Mouse (Mus musculus): ENCODE data around the gene Slc23a2. TPM values are rescaled to one million over a fixed set of nuclear protein-coding genes. Genes with fewer than 3 reads are reported as not detected.

The Slc23a2 gene
- polyA plus RNA-seq, 1 experiment from 2014 or later = 14.2 TPM

DNA sequence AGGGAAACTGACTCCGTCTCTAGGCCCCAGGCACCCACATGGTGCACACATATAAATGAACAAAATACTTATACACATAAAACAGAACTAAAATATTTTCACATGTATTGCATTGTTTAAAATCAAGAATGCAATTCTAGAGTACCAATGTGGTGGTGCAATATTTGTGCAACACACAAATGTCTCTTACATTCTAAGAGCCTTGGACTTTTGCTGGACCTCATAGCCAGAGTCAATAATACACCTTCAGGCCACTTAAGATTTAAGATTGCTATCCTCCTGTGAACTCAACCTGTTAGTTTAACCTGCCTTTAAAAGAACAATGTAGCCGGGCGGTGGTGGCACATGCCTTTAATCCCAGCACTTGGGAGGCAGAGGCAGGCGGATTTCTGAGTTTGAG, 98.2 kb downstream of the Slc23a2 start:
- Histone ChIP-seq H3K27ac (ENCODE audit: low read depth, low read length) (no peak overlapping the region), H3K9ac (ENCODE audit: low read length) (no peak overlapping the region), H3K27me3 (ENCODE audit: control insufficient read depth, insufficient read depth, low read length) (no peaks in the 10 kb centered on the region), H3K36me3 (ENCODE audit: control insufficient read depth, insufficient read depth, low read length) (no peaks in the 10 kb centered on the region), H3K4me2 (ENCODE audit: low read depth, low read length, severe bottlenecking) (no peak overlapping the region), H3K9me3 (ENCODE audit: control insufficient read depth, low read length) (no peaks in the 10 kb centered on the region), H3K4me1 (replicated peaks; ENCODE audit: control insufficient read depth, insufficient read depth, low read length) (no peaks in the 10 kb centered on the region), H3K4me3 (ENCODE audit: low read depth, low read length) (no peak overlapping the region)
- 90% methylated on average over 4 of the region's 4 CpGs for WGBS
- DNase-seq (ENCODE audit: low spot score) (no peak), ATAC-seq (replicated peaks; ENCODE audit: low FRiP score) (no peak)

DNA sequence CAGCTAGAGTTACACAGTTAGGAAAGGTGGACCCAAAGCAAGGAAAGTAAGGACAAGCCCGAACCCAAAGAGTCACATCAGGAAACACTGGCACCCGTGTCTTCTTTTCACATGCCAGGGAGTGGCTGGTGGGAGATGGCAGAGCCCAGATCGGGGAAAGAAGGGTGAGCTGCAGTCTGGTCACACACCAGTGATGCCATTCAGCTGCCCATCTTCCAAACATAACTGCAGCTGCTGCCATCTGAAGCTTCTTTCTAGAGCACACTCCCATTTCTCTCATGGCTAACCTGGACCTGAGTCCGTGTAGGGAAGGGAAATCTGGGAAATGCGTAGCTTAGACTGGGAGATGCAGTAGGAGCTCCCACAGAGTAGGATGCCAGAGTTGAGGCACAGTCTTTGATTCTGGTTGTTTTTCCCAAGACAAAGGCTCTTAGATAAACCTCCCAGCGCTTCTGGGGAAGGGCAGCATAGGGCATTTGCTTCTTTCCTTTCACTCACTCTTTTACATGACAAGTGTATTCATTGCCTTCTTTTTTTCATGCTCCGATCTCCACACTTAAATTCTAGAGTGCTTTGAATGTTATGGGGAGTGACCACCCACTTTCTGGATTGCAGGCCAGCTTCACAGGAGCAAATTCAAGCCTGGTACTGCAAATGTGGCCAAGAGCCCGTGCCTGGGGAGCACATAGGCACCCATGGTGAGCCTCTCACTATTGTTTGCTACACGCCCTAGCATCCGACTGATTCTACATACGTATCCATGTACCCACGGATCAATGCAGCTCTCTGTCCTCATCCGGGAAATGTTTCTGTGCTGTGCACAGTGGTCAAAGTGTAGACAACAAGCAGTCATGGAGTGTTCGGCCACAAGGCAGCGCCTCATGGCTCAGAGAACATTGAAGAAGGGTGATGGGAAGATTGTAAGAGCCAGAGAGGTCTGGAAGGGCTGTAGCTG, 100.3 kb downstream of the Slc23a2 start:
- DNase-seq (ENCODE audit: low spot score) = no peak
- no peaks in the 10 kb centered on the region for H3K36me3 ChIP-seq (ENCODE audit: control insufficient read depth, insufficient read depth, low read length)
- WGBS = 72% methylated on average over 15 of the region's 15 CpGs
- H3K4me2 ChIP-seq (ENCODE audit: low read depth, low read length, severe bottlenecking) = no peak overlapping the region
- no peak for ATAC-seq (replicated peaks; ENCODE audit: low FRiP score)
- H3K27me3 ChIP-seq (ENCODE audit: control insufficient read depth, insufficient read depth, low read length) = no peaks in the 10 kb centered on the region
- H3K4me3 ChIP-seq (ENCODE audit: low read depth, low read length) = no peak overlapping the region
- no peaks in the 10 kb centered on the region for H3K4me1 ChIP-seq (replicated peaks; ENCODE audit: control insufficient read depth, insufficient read depth, low read length)
- no peak overlapping the region for H3K9ac ChIP-seq (ENCODE audit: low read length)
- no peak overlapping the region for H3K27ac ChIP-seq (ENCODE audit: low read depth, low read length)
- H3K9me3 ChIP-seq (ENCODE audit: control insufficient read depth, low read length) = no peaks in the 10 kb centered on the region

DNA sequence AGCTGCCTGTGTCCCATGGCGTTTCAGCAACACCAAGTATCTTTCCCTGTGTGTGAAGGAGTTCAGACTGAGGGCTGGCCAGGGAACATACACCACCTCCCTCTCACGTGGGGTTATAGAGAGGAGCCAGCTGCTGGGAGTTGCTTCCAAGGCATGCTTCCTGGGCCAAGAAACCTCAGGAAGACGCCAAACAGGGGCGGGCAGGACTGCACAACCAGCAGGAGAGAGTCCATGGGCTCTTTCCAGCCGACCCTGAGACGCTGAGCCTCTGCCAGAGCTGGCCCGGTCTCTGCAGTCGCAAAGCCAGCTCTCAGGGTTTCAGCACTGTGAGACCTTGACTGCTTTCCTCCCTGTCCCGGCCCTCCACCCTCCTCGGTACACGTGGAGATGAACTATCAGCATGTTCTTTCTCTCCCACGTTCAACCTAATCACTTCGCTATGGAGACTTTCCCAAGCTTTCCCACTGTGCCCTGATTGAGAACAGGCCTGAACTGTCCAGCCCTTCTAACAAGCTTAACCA, 101.7 kb downstream of the Slc23a2 start:
- H3K4me3 ChIP-seq (ENCODE audit: low read depth, low read length) = no peak overlapping the region
- H3K36me3 ChIP-seq (ENCODE audit: control insufficient read depth, insufficient read depth, low read length) = no peaks in the 10 kb centered on the region
- no peak overlapping the region for H3K27ac ChIP-seq (ENCODE audit: low read depth, low read length)
- H3K4me1 ChIP-seq (replicated peaks; ENCODE audit: control insufficient read depth, insufficient read depth, low read length) = no peaks in the 10 kb centered on the region
- no peaks in the 10 kb centered on the region for H3K27me3 ChIP-seq (ENCODE audit: control insufficient read depth, insufficient read depth, low read length)
- H3K9ac ChIP-seq (ENCODE audit: low read length) = no peak overlapping the region
- DNase-seq (ENCODE audit: low spot score) = no peak
- H3K4me2 ChIP-seq (ENCODE audit: low read depth, low read length, severe bottlenecking) = no peak overlapping the region
- H3K9me3 ChIP-seq (ENCODE audit: control insufficient read depth, low read length) = no peaks in the 10 kb centered on the region
- 46% methylated on average over 13 of the region's 13 CpGs for WGBS
- no peak for ATAC-seq (replicated peaks; ENCODE audit: low FRiP score)

DNA sequence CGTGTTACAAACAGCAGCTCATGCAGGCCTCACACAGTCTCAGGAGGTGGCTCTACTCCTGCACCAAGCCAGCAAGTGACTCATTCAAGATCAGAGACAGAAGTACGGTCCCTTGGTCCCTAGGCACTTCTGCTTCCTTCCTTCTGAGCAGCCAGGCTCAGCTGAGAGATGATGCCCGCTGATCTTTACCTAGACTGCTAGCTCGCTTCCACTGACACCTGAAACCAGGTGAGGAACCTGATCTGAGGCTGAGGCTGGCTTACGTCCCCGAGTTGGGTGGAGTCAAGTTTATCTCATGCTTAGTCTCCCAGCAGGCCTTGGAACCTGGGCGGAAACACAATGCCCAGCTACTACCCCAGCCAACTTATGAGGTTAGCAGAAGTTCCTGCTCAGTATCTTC, 105.0 kb downstream of the Slc23a2 start:
- DNase-seq (ENCODE audit: low spot score) = no peak
- no peak overlapping the region for H3K9ac ChIP-seq (ENCODE audit: low read length)

DNA sequence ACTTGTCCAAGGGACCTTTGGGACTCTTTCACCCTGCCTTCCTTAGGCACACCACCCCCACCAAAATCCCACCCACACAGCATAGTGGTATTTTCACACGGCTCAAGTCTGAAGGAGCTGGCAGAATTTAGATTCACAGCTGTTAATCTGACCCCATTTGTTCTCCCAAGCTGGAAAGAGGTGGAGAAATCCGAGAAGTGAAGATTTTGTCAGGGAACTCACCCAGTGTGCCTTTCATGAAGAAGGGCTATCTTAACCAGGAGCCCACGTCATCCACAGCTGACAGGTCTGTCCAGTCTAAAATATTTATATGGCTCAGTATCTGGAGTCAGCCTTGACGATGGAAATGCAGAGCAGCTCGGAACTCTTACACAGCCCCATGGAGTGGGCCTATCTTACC, 108.6 kb downstream of the Slc23a2 start:
- H3K4me2 ChIP-seq (ENCODE audit: low read depth, low read length, severe bottlenecking) = no peak overlapping the region
- no peak for DNase-seq (ENCODE audit: low spot score)
- no peaks in the 10 kb centered on the region for H3K36me3 ChIP-seq (ENCODE audit: control insufficient read depth, insufficient read depth, low read length)
- H3K27me3 ChIP-seq (ENCODE audit: control insufficient read depth, insufficient read depth, low read length) = no peaks in the 10 kb centered on the region
- H3K4me3 ChIP-seq (ENCODE audit: low read depth, low read length) = no peak overlapping the region
- no peaks in the 10 kb centered on the region for H3K4me1 ChIP-seq (replicated peaks; ENCODE audit: control insufficient read depth, insufficient read depth, low read length)
- WGBS = 87% methylated on average over 5 of the region's 5 CpGs
- no peak overlapping the region for H3K27ac ChIP-seq (ENCODE audit: low read depth, low read length)
- no peak for ATAC-seq (replicated peaks; ENCODE audit: low FRiP score)
- H3K9ac ChIP-seq (ENCODE audit: low read length) = no peak overlapping the region
- H3K9me3 ChIP-seq (ENCODE audit: control insufficient read depth, low read length) = no peaks in the 10 kb centered on the region

More for the DNA sequence above, 105.0 kb downstream of the Slc23a2 start:
- no peak overlapping the region for H3K4me3 ChIP-seq (ENCODE audit: low read depth, low read length)
- WGBS = 74% methylated on average over 7 of the region's 7 CpGs
- no peaks in the 10 kb centered on the region for H3K9me3 ChIP-seq (ENCODE audit: control insufficient read depth, low read length)
- H3K4me2 ChIP-seq (ENCODE audit: low read depth, low read length, severe bottlenecking) = no peak overlapping the region
- H3K4me1 ChIP-seq (replicated peaks; ENCODE audit: control insufficient read depth, insufficient read depth, low read length) = no peaks in the 10 kb centered on the region
- H3K27me3 ChIP-seq (ENCODE audit: control insufficient read depth, insufficient read depth, low read length) = no peaks in the 10 kb centered on the region
- H3K27ac ChIP-seq (ENCODE audit: low read depth, low read length) = no peak overlapping the region
- no peak for ATAC-seq (replicated peaks; ENCODE audit: low FRiP score)
- no peaks in the 10 kb centered on the region for H3K36me3 ChIP-seq (ENCODE audit: control insufficient read depth, insufficient read depth, low read length)

DNA sequence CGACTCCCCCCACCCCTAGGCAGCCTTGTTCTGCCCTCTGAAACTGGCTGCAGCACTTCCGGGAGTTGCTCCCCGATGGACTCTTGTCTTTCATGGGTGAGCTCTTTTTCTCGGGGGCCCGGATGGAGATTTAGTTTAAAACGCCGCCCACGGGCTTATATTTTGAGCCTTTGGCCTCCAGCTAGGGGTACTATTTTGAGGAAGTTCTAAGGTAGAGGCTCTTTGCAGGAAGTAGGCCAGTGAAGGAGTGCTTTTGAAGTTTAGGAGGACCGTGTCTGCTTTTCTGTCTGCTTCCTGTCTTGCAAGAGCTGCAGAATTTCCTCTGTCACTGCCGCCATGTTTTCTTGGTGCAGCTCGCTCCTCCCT, 109.5 kb downstream of the Slc23a2 start:
- no peak for ATAC-seq (replicated peaks; ENCODE audit: low FRiP score)
- peaks cover 6% of the 10 kb centered on the region for H3K4me1 ChIP-seq (replicated peaks; ENCODE audit: control insufficient read depth, insufficient read depth, low read length)
- no peak overlapping the region for H3K9ac ChIP-seq (ENCODE audit: low read length)
- H3K36me3 ChIP-seq (ENCODE audit: control insufficient read depth, insufficient read depth, low read length) = no peaks in the 10 kb centered on the region
- no peak for DNase-seq (ENCODE audit: low spot score)
- 0 out of 2 replicates have a peak overlapping the region, but pooled peaks have one; percentile 20 for H3K27ac ChIP-seq (ENCODE audit: low read depth, low read length)
- no peak overlapping the region for H3K4me2 ChIP-seq (ENCODE audit: low read depth, low read length, severe bottlenecking)
- no peaks in the 10 kb centered on the region for H3K9me3 ChIP-seq (ENCODE audit: control insufficient read depth, low read length)
- H3K4me3 ChIP-seq (ENCODE audit: low read depth, low read length) = no peak overlapping the region
- H3K27me3 ChIP-seq (ENCODE audit: control insufficient read depth, insufficient read depth, low read length) = no peaks in the 10 kb centered on the region
- 52% methylated on average over 11 of the region's 11 CpGs for WGBS

DNA sequence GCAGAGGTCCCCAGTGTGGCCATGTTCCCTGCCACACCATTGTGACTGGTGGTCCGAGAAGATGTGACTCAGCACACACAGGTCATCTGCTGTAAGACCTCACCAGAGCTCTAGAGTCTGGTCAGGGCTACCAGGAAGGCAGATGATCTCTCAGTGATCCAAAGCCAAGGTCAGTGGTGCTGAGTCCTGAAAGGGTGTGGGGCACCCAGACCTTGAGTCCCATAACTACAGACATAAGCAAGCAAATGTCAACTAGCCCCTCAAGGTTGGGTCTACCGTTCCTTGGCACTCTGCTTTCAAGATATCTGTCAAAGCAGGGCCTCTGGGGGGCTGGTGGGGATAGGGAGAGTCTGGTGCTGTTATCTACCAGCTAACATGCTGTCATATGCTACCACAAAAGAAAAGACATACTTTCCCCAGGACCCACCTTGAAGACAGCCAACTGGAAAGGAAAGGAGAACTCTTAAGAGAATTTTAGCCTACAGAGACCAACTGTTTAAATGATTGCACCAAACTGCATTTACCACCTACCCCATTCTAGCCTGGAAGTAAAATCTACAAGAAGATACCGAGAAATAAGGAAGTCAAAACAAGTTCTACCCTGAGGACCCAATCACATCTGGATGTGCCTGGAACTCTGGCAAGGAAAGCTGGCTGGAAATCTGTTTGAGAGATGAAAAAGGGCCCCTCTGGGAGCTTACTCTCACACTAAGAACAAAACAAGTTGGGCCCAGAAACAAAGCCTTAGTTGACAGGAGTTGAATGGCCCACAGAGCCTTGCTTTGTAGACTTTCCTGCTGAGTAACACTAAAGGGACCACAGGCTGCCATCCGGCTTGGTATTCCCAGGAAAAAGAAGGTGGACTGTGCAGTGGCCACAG, 110.1 kb downstream of the Slc23a2 start:
- ATAC-seq (replicated peaks; ENCODE audit: low FRiP score) (no peak), DNase-seq (ENCODE audit: low spot score) (no peak)
- Histone ChIP-seq H3K27ac (ENCODE audit: low read depth, low read length) (0 out of 2 replicates have a peak overlapping the region, but pooled peaks have one; percentile 20), H3K9ac (ENCODE audit: low read length) (no peak overlapping the region), H3K27me3 (ENCODE audit: control insufficient read depth, insufficient read depth, low read length) (no peaks in the 10 kb centered on the region), H3K9me3 (ENCODE audit: control insufficient read depth, low read length) (no peaks in the 10 kb centered on the region), H3K4me1 (replicated peaks; ENCODE audit: control insufficient read depth, insufficient read depth, low read length) (peaks cover 9% of the 10 kb centered on the region), H3K4me2 (ENCODE audit: low read depth, low read length, severe bottlenecking) (no peak overlapping the region), H3K4me3 (ENCODE audit: low read depth, low read length) (no peak overlapping the region), H3K36me3 (ENCODE audit: control insufficient read depth, insufficient read depth, low read length) (no peaks in the 10 kb centered on the region)
- WGBS = 52% methylated on average over 4 of the region's 4 CpGs

DNA sequence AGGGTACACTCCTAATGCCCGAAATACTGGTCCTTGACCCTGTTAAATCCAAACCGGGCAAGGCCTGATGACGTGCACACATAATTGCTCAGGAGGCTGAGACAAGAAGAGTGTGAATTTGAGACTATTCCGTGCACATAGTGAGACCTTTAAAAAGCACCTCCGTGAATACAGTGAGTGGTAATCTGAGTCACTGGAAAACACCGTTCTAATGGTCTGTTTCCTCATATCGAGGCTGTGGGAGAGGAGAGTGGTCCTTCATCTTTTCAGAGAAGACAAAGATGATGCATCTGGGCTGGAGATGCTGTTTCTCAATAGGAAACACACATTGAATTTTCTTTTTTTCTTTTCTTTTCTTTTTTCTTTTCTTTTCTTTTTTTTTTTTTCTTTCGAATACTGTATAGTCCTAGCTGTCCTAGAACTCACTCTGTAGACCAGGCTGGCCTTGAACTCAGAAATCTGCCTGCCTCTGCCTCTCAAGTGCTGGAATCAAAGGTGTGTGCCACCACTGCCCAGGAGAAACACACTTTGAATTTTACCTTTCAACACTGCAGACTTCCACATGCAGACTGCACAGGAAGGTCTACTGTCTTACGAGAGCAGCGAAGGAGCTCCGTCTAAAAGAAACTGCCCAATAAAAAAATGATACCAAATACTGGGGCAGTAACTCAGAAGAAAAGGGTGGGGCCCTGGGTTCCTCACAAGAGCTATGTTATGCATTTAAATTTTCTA, 113.4 kb downstream of the Slc23a2 start:
- no peak overlapping the region for H3K27ac ChIP-seq (ENCODE audit: low read depth, low read length)
- DNase-seq (ENCODE audit: low spot score) (no peak), ATAC-seq (replicated peaks; ENCODE audit: low FRiP score) (no peak)
- H3K4me3 ChIP-seq (ENCODE audit: low read depth, low read length) = no peak overlapping the region
- H3K9me3 ChIP-seq (ENCODE audit: control insufficient read depth, low read length) = no peaks in the 10 kb centered on the region
- no peaks in the 10 kb centered on the region for H3K36me3 ChIP-seq (ENCODE audit: control insufficient read depth, insufficient read depth, low read length)
- peaks cover 9% of the 10 kb centered on the region for H3K4me1 ChIP-seq (replicated peaks; ENCODE audit: control insufficient read depth, insufficient read depth, low read length)
- no peak overlapping the region for H3K4me2 ChIP-seq (ENCODE audit: low read depth, low read length, severe bottlenecking)
- peaks cover 4% of the 10 kb centered on the region; the same call in 1 of the 2 replicates for H3K27me3 ChIP-seq (ENCODE audit: control insufficient read depth, insufficient read depth, low read length)
- H3K9ac ChIP-seq (ENCODE audit: low read length) = no peak overlapping the region; the same call in 1 of the 2 replicates
- WGBS = 63% methylated on average over 11 of the region's 11 CpGs

All from forebrain, embryonic 11.5 days (tissue).